Mouse (Mus musculus): ENCODE results near the gene Ggt7. TPM values are rescaled to one million over a fixed set of nuclear protein-coding genes. Genes with fewer than 3 reads are reported as not detected.

The Ggt7 gene
- polyA plus RNA-seq, 1 experiment: 6.6 TPM

GRCm38 (mm10) chr2:155554426-155554985 lies 36.5 kb upstream of the Ggt7 start:
- H3K79me2 ChIP-seq (ENCODE audit: control insufficient read depth, insufficient read depth): no peaks in the 10 kb centered on the region

GRCm38 (mm10) chr2:155552949-155553354 lies 34.9 kb upstream of the Ggt7 start:
- Histone ChIP-seq H3ac (ENCODE audit: control insufficient read depth, insufficient read length) (no peak overlapping the region), H3K36me3 (ENCODE audit: control insufficient read depth, insufficient read depth) (no peaks in the 10 kb centered on the region), H3K4me2 (ENCODE audit: low read depth) (no peak overlapping the region), H3K79me2 (ENCODE audit: control insufficient read depth, insufficient read depth) (no peaks in the 10 kb centered on the region), H3K27me3 (ENCODE audit: control insufficient read depth, insufficient read depth, insufficient read length) (no peaks in the 10 kb centered on the region), H3K4me3 (no peak overlapping the region)
- TF ChIP-seq POLR2A (IDR thresholded peaks at IDR 0.05; ENCODE audit: insufficient read length, low read depth): no peak
- TF ChIP-seq REST (IDR thresholded peaks at IDR 0.05; ENCODE audit: insufficient read depth, insufficient read length): no peak
- TF ChIP-seq USF1 (IDR thresholded peaks at IDR 0.05; ENCODE audit: low read depth): no peak
- TF ChIP-seq MYOD1 (IDR thresholded peaks at IDR 0.05; ENCODE audit: control insufficient read depth in 1 of 3, insufficient read length in 2 of 3, low read depth in 2 of 3): no peak
- no peak for TF ChIP-seq MYOG (IDR thresholded peaks at IDR 0.05; ENCODE audit: control insufficient read depth in 1 of 3, insufficient read depth in 1 of 3, insufficient read length in 2 of 3, low read depth in 2 of 3)
- no peak for TF ChIP-seq SRF (IDR thresholded peaks at IDR 0.05; ENCODE audit: control insufficient read depth, insufficient read length, low read depth)
- no peak for TF ChIP-seq TCF12 (IDR thresholded peaks at IDR 0.05; ENCODE audit: insufficient read depth, poor library complexity, severe bottlenecking)
- no peak for TF ChIP-seq MAX (IDR thresholded peaks at IDR 0.05; ENCODE audit: low read depth)
- no peak for TF ChIP-seq TCF3 (IDR thresholded peaks at IDR 0.05; ENCODE audit: insufficient read length, low read depth)
- no peak for TF ChIP-seq POLR2AphosphoS2 (IDR thresholded peaks at IDR 0.05; ENCODE audit: insufficient read length, low read depth)
- TF ChIP-seq E2F4 (IDR thresholded peaks at IDR 0.05; ENCODE audit: insufficient read depth): no peak
- no peak for TF ChIP-seq CEBPB (IDR thresholded peaks at IDR 0.05; ENCODE audit: insufficient read depth, poor library complexity, severe bottlenecking)

More at GRCm38 (mm10) chr2:155554426-155554985, 36.5 kb upstream of the Ggt7 start:
- no peaks in the 10 kb centered on the region for H3K27me3 ChIP-seq (ENCODE audit: control insufficient read depth, insufficient read depth, insufficient read length)
- H3ac ChIP-seq (ENCODE audit: control insufficient read depth, insufficient read length): no peak overlapping the region
- TF ChIP-seq CEBPB (IDR thresholded peaks at IDR 0.05; ENCODE audit: insufficient read depth, poor library complexity, severe bottlenecking) (no peak), USF1 (IDR thresholded peaks at IDR 0.05; ENCODE audit: low read depth) (no peak), SRF (IDR thresholded peaks at IDR 0.05; ENCODE audit: control insufficient read depth, insufficient read length, low read depth) (no peak), MAX (IDR thresholded peaks at IDR 0.05; ENCODE audit: low read depth) (no peak), MYOD1 (IDR thresholded peaks at IDR 0.05; ENCODE audit: control insufficient read depth in 1 of 3, insufficient read length in 2 of 3, low read depth in 2 of 3) (no peak), MYOG (IDR thresholded peaks at IDR 0.05; ENCODE audit: control insufficient read depth in 1 of 3, insufficient read depth in 1 of 3, insufficient read length in 2 of 3, low read depth in 2 of 3) (no peak)
- H3K4me2 ChIP-seq (ENCODE audit: low read depth): no peak overlapping the region
- no peaks in the 10 kb centered on the region for H3K36me3 ChIP-seq (ENCODE audit: control insufficient read depth, insufficient read depth)
- no peak overlapping the region for H3K4me3 ChIP-seq

GRCm38 (mm10) chr2:155552336-155552735 lies 34.3 kb upstream of the Ggt7 start:
- Histone ChIP-seq H3K27me3 (ENCODE audit: control insufficient read depth, insufficient read depth, insufficient read length) (no peaks in the 10 kb centered on the region), H3K36me3 (ENCODE audit: control insufficient read depth, insufficient read depth) (no peaks in the 10 kb centered on the region), H3ac (ENCODE audit: control insufficient read depth, insufficient read length) (no peak overlapping the region), H3K4me3 (no peak overlapping the region), H3K4me2 (ENCODE audit: low read depth) (no peak overlapping the region), H3K79me2 (ENCODE audit: control insufficient read depth, insufficient read depth) (no peaks in the 10 kb centered on the region)
- no peak for TF ChIP-seq POLR2A (IDR thresholded peaks at IDR 0.05; ENCODE audit: insufficient read length, low read depth)
- TF ChIP-seq MYOG (IDR thresholded peaks at IDR 0.05; ENCODE audit: control insufficient read depth in 1 of 3, insufficient read depth in 1 of 3, insufficient read length in 2 of 3, low read depth in 2 of 3): no peak
- TF ChIP-seq USF1 (IDR thresholded peaks at IDR 0.05; ENCODE audit: low read depth): no peak

- TF ChIP-seq POLR2A (IDR thresholded peaks at IDR 0.05; ENCODE audit: insufficient read length, low read depth): no peak
- H3ac ChIP-seq (ENCODE audit: control insufficient read depth, insufficient read length): no peak overlapping the region
These were observed 28.9 kb upstream of the Ggt7 start for GRCm38 (mm10) chr2:155546955-155547354.

GRCm38 (mm10) chr2:155540822-155541458 lies 22.9 kb upstream of the Ggt7 start:
- no peaks in the 10 kb centered on the region for H3K79me2 ChIP-seq (ENCODE audit: control insufficient read depth, insufficient read depth)
- no peak overlapping the region for H3ac ChIP-seq (ENCODE audit: control insufficient read depth, insufficient read length)
- H3K36me3 ChIP-seq (ENCODE audit: control insufficient read depth, insufficient read depth): no peaks in the 10 kb centered on the region
- H3K27me3 ChIP-seq (ENCODE audit: control insufficient read depth, insufficient read depth, insufficient read length): no peaks in the 10 kb centered on the region
- peak overlapping the region; percentile 61 for H3K4me2 ChIP-seq (ENCODE audit: low read depth)
- no peak overlapping the region for H3K4me3 ChIP-seq
- no peak for TF ChIP-seq MYOG (IDR thresholded peaks at IDR 0.05; ENCODE audit: control insufficient read depth in 1 of 3, insufficient read depth in 1 of 3, insufficient read length in 2 of 3, low read depth in 2 of 3)
- no peak for TF ChIP-seq POLR2AphosphoS2 (IDR thresholded peaks at IDR 0.05; ENCODE audit: insufficient read length, low read depth)
- TF ChIP-seq E2F4 (IDR thresholded peaks at IDR 0.05; ENCODE audit: insufficient read depth): no peak
- TF ChIP-seq MAX (IDR thresholded peaks at IDR 0.05; ENCODE audit: low read depth): no peak
- no peak for TF ChIP-seq TCF3 (IDR thresholded peaks at IDR 0.05; ENCODE audit: insufficient read length, low read depth)

More at GRCm38 (mm10) chr2:155546955-155547354, 28.9 kb upstream of the Ggt7 start:
- Histone ChIP-seq H3K4me2 (ENCODE audit: low read depth) (no peak overlapping the region), H3K79me2 (ENCODE audit: control insufficient read depth, insufficient read depth) (no peaks in the 10 kb centered on the region), H3K36me3 (ENCODE audit: control insufficient read depth, insufficient read depth) (no peaks in the 10 kb centered on the region), H3K27me3 (ENCODE audit: control insufficient read depth, insufficient read depth, insufficient read length) (no peaks in the 10 kb centered on the region), H3K4me3 (no peak overlapping the region)
